Mouse (Mus musculus) adrenal gland, adult 2 months (tissue): ENCODE measurements around the gene Tcf7l2. TPM values are rescaled to one million over a fixed set of nuclear protein-coding genes. Genes with fewer than 3 reads are reported as not detected.
A peak's percentile ranks its signal among the peaks of the same experiment; 100 is the strongest.

Experiments
- DNase-seq: peaks from one replicate; pipeline ENCODE4 v3.0.0; 2021
- polyA plus RNA-seq: library from polyadenylated mRNA; depleted of rRNA; stranded (reverse); fragments of >200 nt; gene quantifications from 2 replicates; pipeline ENCODE4 v1.2.3, GENCODE M21; 2012
- total RNA-seq, 2 experiments: library from RNA; stranded (reverse); gene quantifications; 2 replicates each; pipeline ENCODE4 v1.2.3; 2021

Tcf7l2 gene
- total and polyA plus RNA-seq, 3 experiments = 19.0 to 24.2 (median 22.6) TPM

- no peak for DNase-seq
Measured at GRCm38 (mm10) chr19:55941253-55942125, 199.9 kb downstream of the Tcf7l2 start.

DNA sequence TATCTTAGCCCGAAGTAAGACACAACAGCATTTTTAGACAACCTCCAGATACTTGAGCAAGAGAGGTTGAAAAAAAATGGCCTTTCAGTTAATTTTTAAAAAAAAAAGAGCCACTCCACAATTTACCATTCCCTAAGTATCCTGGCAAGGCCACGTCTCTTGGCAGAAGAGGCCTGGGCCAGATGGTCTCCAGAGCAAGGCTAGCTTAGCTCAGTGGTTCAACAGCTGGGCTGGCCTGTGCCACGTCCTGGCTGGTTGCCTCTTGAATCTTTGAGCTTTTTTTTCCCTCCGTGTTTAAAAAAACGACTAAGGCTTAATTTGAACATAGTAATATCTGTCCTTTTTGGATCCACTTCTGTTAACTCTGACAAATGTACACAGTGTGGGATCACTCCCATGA is 209.8 kb downstream of the Tcf7l2 start:
- DNase-seq = no peak

DNA sequence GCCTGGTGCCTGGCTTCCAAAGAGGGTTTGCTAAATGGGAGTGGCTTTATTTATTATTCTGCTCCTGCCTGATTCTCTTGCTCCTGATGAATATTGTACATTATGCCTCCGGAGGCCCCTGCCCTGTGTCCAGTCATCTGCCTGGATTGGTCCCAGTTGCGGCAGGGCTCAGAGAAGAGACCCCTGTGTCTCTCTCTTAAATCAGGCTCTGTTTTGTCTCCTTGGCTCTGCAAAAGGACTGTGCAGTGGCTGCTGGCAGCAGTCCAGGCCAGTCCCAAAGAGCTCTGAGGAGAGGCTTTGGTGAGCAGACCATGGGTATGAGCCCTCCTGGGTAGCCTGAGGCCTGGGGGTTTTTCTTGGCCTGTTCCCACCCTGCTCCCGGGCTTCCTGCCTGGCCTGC is 211.6 kb downstream of the Tcf7l2 start:
- peak; percentile 27 for DNase-seq

GRCm38 (mm10) chr19:55955126-55955525 is 213.5 kb downstream of the Tcf7l2 start:
- DNase-seq = no peak

- no peak for DNase-seq
Measured at GRCm38 (mm10) chr19:55956745-55957144, 215.1 kb downstream of the Tcf7l2 start.

DNA sequence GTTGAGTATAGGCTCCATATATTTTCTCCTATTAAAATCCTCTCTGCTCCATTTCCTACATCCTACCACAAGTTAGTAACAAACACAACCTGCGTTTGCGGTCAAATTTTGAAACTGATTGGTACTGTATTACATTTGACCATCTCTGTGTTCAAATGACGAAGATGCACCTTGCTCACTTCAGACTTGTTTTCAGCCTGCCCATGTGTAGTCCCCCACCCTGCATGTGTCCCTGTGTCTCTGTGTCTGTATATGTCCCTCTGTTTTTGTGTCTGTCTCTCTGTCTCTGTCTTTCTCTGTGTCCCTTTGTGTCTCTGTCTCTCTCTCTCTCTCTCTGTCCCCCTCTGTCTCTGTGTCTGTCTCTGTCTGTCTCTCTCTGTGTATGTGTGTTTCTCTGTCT is 222.8 kb downstream of the Tcf7l2 start:
- no peak for DNase-seq

GRCm38 (mm10) chr19:55966066-55966465 is 224.4 kb downstream of the Tcf7l2 start:
- no peak for DNase-seq

DNA sequence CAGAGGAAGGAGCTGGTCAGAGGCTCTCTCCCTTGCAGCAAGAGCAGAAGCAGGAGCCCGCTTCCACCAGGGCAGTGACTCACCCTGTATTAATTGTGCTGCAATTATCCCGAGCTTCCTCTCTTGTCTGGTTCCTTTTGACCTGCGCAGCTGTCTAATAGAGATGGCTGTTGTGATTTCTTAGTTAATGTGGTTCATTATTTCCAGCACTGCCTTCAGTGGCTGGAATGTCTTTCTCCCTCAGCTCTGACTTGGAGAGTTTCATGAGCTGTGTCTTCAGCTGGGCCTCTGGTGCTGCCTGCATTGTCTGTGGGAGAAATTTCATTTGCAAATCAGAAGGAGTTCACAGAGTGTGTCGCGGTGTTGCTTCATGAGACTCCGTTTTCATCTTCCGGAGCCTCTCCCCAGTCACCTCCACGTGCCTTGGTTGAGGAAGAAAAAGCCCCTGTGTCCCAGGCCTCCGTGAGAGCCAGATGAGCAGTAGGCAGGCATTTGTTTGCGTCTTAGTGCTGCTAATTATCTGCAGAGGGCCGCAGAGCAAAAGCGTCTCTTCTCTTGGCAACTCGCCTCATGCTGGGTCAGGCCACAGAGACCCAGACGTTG is 228.4 kb downstream of the Tcf7l2 start:
- no peak for DNase-seq

- no peak for DNase-seq
Measured at GRCm38 (mm10) chr19:55976073-55976472, 234.5 kb downstream of the Tcf7l2 start.
